Mouse (Mus musculus) thymus, adult 2 months (tissue): ENCODE measurements around the gene Mmp13.

Experiments
- CTCF ChIP-seq: fragments of 200-500 bp; IDR thresholded peaks from 2 replicates; pipeline ENCODE4 v1.5.1; 2012; ENCODE audit warnings: mild to moderate bottlenecking, control low read depth, low read length, moderate library complexity, borderline replicate concordance; ENCODE audit not compliant: control insufficient read depth, poor library complexity, insufficient read depth; ENCODE audit errors: extremely low read depth
- POLR2A ChIP-seq: fragments of 200-500 bp; IDR thresholded peaks from 2 replicates; pipeline ENCODE4 v1.6.1; 2012; ENCODE audit warnings: mild to moderate bottlenecking, low read length, control low read depth, moderate library complexity; ENCODE audit not compliant: control insufficient read depth, poor library complexity, insufficient read depth; ENCODE audit errors: extremely low read depth

DNA sequence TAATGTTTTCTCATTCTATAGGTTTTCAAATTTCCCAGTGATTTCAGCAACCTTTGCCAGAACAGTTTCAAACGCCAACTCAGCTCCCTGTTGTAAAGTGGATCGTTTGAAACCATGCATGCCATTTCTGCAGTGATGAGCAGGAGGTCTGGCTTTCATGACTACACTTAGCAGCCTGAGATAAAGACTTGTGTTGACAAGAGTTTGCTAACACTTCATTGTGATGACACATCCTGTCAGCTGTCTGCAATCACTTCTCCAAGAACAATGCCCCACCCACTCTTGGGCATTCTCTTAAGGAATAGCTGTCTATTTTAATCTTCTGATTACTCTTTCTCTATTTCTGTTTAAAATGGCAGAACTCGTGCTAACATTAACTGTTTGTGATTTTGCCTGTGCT, 2.2 kb upstream of the Mmp13 start:
- TF ChIP-seq CTCF = no peak
- TF ChIP-seq POLR2A = no peak
